Mouse (Mus musculus) frontal cortex, adult (tissue): ENCODE data around the gene Gm10271.

ENCODE experiments used
- ATAC-seq: cut with Nextera tagmentation; 2 replicates; pipeline ENCODE4 v1.9.2; 2017; ENCODE audit warnings: mild to moderate bottlenecking, moderate library complexity, mixed read lengths; ENCODE audit not compliant: low TSS enrichment

The Gm10271 gene

GRCm38 (mm10) chr10:116972509-116972908 lies at the start of gene Gm10271:
Gene Gm10271 (minus strand): TSS chr10:116972609.
- ATAC-seq = no peak

GRCm38 (mm10) chr10:117021020-117021754 lies 48.8 kb upstream of the Gm10271 start:
- ATAC-seq = no peak

GRCm38 (mm10) chr10:117018281-117018840 lies 46.0 kb upstream of the Gm10271 start:
- ATAC-seq = no peak

DNA sequence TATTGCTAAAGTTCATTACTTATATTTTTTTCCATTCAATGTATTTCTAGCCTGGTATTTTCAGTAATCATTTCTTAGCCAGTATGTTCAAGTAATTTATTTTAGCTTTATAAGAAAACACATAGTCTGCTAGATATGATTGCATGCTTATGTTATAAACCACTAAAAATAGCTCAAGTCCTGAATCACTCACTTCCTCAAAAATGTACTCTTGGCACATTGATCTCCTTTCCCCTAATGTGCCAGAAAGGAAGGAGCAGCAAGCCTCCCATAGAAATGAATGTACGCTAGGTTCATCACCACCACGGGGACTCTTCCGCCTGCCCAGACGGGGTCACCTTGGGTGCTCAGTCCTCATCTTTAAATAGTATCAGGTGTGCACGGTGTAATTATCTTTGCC lies 42.2 kb upstream of the Gm10271 start:
- ATAC-seq = peak; percentile 39

- peak; percentile 98 for ATAC-seq
Observed at GRCm38 (mm10) chr10:117013689-117014390, 41.4 kb upstream of the Gm10271 start.

DNA sequence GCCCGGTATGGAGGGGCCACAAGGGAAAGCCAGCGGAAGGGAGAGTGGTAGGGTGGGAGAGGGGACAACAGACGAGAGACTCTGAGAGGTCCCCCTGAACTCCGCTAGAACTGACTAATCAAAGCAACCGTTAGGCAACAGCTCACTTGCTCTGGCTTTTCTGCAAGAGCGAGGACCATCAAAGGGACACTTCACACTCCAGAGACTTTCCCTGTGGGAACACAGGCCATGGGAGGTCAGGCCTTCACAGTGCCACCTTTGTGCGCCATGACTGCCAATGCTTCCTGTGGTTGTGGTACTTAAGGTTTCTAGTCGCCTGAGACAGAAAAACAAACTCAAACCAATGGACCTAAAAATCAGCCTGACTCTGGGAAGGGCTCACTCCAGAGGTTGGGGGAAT lies 38.6 kb upstream of the Gm10271 start:
- no peak for ATAC-seq

DNA sequence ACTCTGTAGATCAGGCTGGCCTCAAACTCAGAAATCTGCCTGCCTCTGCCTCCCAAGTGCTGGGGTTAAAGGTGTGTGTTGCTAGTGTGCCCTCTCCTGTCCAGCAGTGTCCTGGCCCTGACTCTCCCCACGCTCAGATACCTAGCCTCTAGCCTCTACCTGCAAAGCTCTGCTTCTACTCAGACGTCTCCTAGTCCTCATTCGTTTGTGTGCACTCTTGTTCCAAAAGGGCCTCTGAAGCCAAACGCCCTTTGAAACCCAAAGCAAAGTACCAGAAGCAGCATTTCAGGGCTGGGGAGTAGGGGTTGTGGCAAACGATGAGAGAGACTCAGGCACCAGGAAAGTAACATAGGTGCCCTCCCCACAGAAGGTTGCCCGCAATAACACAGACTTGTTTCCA lies 37.3 kb upstream of the Gm10271 start:
- no peak for ATAC-seq

- ATAC-seq = peak; percentile 58
Observed at GRCm38 (mm10) chr10:117005707-117006464, 33.5 kb upstream of the Gm10271 start.

DNA sequence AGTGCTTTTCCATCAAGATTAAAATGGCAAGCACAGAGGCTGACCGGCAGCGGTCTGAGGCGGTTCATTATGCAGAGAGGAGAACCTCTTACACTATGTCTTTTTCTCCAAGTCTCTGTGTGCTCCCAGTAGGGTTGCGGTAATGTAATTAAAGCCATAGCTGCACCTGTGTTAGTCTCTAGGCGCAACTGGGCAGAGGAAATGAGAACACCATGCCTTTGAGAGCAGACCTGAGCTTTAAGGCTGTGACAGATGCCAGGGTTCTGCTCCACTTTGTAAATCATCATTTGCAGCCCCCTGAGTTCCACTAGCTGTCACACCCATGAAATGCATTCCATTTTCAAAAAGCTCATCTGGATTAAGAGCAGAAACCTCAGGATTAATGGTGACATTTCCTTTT lies 32.3 kb upstream of the Gm10271 start:
- no peak for ATAC-seq

GRCm38 (mm10) chr10:117000975-117001374 lies 28.6 kb upstream of the Gm10271 start:
- ATAC-seq = peak; percentile 89

GRCm38 (mm10) chr10:116998716-116999455 lies 26.5 kb upstream of the Gm10271 start:
- no peak for ATAC-seq

GRCm38 (mm10) chr10:116996236-116996600 lies 23.8 kb upstream of the Gm10271 start:
- no peak for ATAC-seq

DNA sequence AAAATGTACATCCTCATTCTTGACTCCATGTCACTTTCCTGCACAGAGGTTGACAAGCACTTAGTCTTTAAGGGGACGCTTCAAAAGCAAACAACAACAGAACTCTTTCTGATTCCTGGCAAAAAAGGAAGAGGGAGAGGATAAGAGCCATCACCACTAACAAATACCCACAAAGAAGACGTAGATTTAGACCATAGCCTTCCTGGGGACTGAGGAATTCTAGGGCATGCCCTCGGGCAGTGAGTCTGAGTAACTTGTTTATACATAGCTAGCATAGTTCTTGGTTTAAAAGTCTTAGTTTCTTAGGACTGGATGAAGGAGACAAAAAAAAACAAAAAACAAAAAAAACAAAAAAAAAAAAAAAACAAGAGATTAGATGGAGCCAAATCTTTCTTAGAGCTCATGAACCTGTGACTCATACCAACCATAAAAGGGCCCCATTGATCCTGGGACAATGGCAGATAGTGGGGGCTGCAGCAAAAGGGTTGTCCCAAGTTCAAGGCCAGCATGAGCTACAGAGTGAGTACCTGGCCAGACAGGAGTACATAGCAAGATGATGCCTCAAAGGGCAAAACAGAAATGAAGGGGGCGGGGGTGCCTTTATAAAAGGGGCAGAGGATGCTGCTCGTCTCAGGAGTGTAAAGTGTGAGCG lies 23.3 kb upstream of the Gm10271 start:
- no peak for ATAC-seq

- ATAC-seq = no peak
Observed at GRCm38 (mm10) chr10:116995162-116995561, 22.8 kb upstream of the Gm10271 start.

DNA sequence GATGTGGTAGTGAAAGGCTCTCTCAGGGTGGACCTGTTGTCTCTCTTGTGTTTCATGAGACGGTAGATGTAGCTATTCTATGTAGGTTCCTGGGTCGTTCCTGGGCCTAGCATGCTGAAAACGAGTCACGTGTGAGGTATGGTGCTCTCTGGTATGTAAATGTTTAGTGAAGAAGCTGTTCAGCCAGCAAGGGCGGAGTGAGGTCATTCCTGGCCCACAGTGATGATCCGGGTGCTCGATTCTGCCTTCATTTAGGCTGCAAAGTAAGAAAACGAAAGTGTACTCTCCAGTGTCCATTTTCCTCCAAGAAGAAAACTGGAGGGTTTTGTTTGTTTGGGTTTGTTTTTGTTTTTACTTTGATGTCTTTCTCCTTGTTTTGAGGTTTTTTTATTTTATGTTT lies 21.6 kb upstream of the Gm10271 start:
- ATAC-seq = no peak

- no peak for ATAC-seq
Observed at GRCm38 (mm10) chr10:116986264-116987082, 14.1 kb upstream of the Gm10271 start, which contains the start of gene Best3. Gene Best3 (plus strand): TSS chr10:116986314.

DNA sequence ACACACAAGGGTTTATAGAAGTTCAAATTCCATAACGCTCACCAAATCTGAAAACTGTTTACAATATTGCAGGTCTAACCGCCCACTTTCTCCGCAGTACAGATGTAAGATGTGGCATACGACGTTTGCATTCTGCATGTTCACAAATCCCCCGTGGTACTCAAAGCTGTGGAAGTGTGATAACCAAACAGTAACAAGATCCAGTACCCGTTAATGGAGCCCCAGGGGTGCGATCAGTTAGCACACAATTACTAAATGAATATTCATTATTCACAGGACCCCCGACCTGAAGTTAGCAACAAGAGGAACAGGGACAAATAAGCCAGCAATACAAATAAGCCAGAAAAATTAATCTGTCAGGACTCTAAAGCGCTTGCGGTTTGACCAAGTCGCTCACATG lies 12.4 kb upstream of the Gm10271 start:
- no peak for ATAC-seq

GRCm38 (mm10) chr10:116982526-116982925 lies 10.1 kb upstream of the Gm10271 start:
- ATAC-seq = no peak

GRCm38 (mm10) chr10:116980888-116981287 lies 8.5 kb upstream of the Gm10271 start:
- no peak for ATAC-seq

- no peak for ATAC-seq
Observed at GRCm38 (mm10) chr10:116980273-116980672, 7.9 kb upstream of the Gm10271 start.
